Mouse (Mus musculus): ENCODE measurements around the gene Nme8. TPM values are rescaled to one million over a fixed set of nuclear protein-coding genes. Genes with fewer than 3 reads are reported as not detected.

Nme8 gene
- polyA plus RNA-seq, 1 experiment from 2014 or later, result not detected

- Histone ChIP-seq H3K36me3 (ENCODE audit: control insufficient read depth, insufficient read depth, low read length) (no peaks in the 10 kb centered on the region), H3K4me2 (ENCODE audit: low read length) (peak overlapping the region; percentile 23), H3K9me3 (replicated peaks; ENCODE audit: control insufficient read depth, low read length) (no peaks in the 10 kb centered on the region), H3K27ac (ENCODE audit: low read depth, low read length) (no peak overlapping the region), H3K27me3 (replicated peaks; ENCODE audit: control insufficient read depth, insufficient read depth, low read length) (no peaks in the 10 kb centered on the region), H3K4me1 (ENCODE audit: control insufficient read depth, insufficient read depth, low read length) (peaks cover 3% of the 10 kb centered on the region; the same call in 1 of the 2 replicates), H3K9ac (ENCODE audit: low read length) (no peak overlapping the region), H3K4me3 (ENCODE audit: low read depth, low read length) (no peak overlapping the region)
- DNase-seq (ENCODE audit: low spot score), result no peak
- WGBS, result 86% methylated on average over 4 of the region's 4 CpGs
- peak; percentile 33; the same call in 1 of the 2 replicates for ATAC-seq
Observed at GRCm38 (mm10) chr13:19700733-19701442, 3.3 kb upstream of the Nme8 start.

DNA sequence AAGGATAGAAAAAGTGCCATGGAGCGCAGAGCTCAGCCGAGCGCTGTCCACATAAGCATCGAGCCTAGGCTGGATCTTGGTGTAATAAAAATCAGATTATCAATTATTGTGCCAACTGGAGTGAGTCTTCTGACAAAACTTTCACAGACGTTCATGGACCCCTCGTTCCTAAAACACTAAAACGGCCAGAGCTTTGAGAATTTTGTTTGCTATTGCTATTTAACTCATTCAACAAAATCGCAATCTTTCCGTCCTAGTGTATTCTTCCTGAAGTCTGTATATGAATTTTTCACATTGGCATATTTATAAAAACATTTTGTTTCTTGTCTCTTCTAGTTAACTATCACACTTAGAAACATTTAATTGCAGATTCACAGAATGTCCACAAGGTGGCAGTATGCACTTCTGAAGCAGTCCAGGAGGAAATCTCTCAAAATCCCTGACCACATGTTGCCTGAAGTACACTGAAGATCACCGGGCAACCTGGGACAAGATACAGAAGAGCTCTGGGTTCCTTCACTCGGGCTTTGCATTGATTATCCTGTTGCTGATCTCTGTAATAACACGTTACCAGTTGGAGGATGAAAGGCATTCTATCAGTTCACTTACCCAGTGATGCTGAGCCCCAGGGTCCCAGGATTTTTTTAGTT is 1.1 kb upstream of the Nme8 start:
- no peaks in the 10 kb centered on the region for H3K27me3 ChIP-seq (replicated peaks; ENCODE audit: control insufficient read depth, insufficient read depth, low read length)
- no peaks in the 10 kb centered on the region for H3K9me3 ChIP-seq (replicated peaks; ENCODE audit: control insufficient read depth, low read length)
- WGBS, result 24% methylated on average over 12 of the region's 12 CpGs
- no peak overlapping the region for H3K4me2 ChIP-seq (ENCODE audit: low read length)
- DNase-seq (ENCODE audit: low spot score) (peak; percentile 88), ATAC-seq (peak; percentile 33; the same call in 1 of the 2 replicates)
- H3K4me1 ChIP-seq (ENCODE audit: control insufficient read depth, insufficient read depth, low read length), result peaks cover 3% of the 10 kb centered on the region; the same call in 1 of the 2 replicates
- no peak overlapping the region for H3K4me3 ChIP-seq (ENCODE audit: low read depth, low read length)
- no peaks in the 10 kb centered on the region for H3K36me3 ChIP-seq (ENCODE audit: control insufficient read depth, insufficient read depth, low read length)
- H3K9ac ChIP-seq (ENCODE audit: low read length), result no peak overlapping the region
- H3K27ac ChIP-seq (ENCODE audit: low read depth, low read length), result no peak overlapping the region

GRCm38 (mm10) chr13:19690417-19690816 is 7.2 kb downstream of the Nme8 start:
- Histone ChIP-seq H3K27ac (ENCODE audit: low read depth, low read length) (no peak overlapping the region), H3K27me3 (replicated peaks; ENCODE audit: control insufficient read depth, insufficient read depth, low read length) (no peaks in the 10 kb centered on the region), H3K4me2 (ENCODE audit: low read length) (no peak overlapping the region), H3K4me1 (ENCODE audit: control insufficient read depth, insufficient read depth, low read length) (no peaks in the 10 kb centered on the region), H3K9ac (ENCODE audit: low read length) (no peak overlapping the region), H3K36me3 (ENCODE audit: control insufficient read depth, insufficient read depth, low read length) (no peaks in the 10 kb centered on the region), H3K4me3 (ENCODE audit: low read depth, low read length) (no peak overlapping the region), H3K9me3 (replicated peaks; ENCODE audit: control insufficient read depth, low read length) (no peaks in the 10 kb centered on the region)
- ATAC-seq (no peak), DNase-seq (ENCODE audit: low spot score) (no peak)
- WGBS, result 76% methylated on average over 6 of the region's 6 CpGs

DNA sequence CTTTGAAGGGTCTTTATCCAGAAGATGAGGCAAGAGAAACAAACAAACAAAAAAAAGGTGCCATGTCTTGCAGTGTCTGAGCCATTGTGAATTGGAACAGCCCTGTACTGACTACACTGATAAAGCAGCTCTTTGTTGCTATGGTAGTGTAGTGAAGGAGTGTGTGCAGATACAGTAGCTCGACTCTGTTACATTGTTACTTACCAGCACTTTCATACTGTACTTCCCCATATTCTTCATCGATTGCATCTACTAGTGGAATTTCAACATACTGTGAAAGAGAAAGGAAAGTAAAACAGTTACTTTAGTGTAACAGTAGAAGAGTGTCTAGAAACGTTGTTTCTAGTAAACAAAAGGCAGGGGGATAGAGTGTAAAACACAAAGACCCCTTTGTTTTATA is 7.6 kb downstream of the Nme8 start:
- 50% methylated on average over 3 of the region's 3 CpGs for WGBS
- Histone ChIP-seq H3K27me3 (replicated peaks; ENCODE audit: control insufficient read depth, insufficient read depth, low read length) (no peaks in the 10 kb centered on the region), H3K4me1 (ENCODE audit: control insufficient read depth, insufficient read depth, low read length) (no peaks in the 10 kb centered on the region), H3K9me3 (replicated peaks; ENCODE audit: control insufficient read depth, low read length) (no peaks in the 10 kb centered on the region), H3K9ac (ENCODE audit: low read length) (no peak overlapping the region), H3K4me2 (ENCODE audit: low read length) (no peak overlapping the region), H3K27ac (ENCODE audit: low read depth, low read length) (no peak overlapping the region), H3K36me3 (ENCODE audit: control insufficient read depth, insufficient read depth, low read length) (no peaks in the 10 kb centered on the region), H3K4me3 (ENCODE audit: low read depth, low read length) (no peak overlapping the region)
- ATAC-seq (no peak), DNase-seq (ENCODE audit: low spot score) (no peak)

GRCm38 (mm10) chr13:19684007-19684406 is 13.6 kb downstream of the Nme8 start:
- 57% methylated on average over 2 of the region's 2 CpGs for WGBS
- H3K4me1 ChIP-seq (ENCODE audit: control insufficient read depth, insufficient read depth, low read length), result no peaks in the 10 kb centered on the region
- no peak overlapping the region for H3K4me2 ChIP-seq (ENCODE audit: low read length)

DNA sequence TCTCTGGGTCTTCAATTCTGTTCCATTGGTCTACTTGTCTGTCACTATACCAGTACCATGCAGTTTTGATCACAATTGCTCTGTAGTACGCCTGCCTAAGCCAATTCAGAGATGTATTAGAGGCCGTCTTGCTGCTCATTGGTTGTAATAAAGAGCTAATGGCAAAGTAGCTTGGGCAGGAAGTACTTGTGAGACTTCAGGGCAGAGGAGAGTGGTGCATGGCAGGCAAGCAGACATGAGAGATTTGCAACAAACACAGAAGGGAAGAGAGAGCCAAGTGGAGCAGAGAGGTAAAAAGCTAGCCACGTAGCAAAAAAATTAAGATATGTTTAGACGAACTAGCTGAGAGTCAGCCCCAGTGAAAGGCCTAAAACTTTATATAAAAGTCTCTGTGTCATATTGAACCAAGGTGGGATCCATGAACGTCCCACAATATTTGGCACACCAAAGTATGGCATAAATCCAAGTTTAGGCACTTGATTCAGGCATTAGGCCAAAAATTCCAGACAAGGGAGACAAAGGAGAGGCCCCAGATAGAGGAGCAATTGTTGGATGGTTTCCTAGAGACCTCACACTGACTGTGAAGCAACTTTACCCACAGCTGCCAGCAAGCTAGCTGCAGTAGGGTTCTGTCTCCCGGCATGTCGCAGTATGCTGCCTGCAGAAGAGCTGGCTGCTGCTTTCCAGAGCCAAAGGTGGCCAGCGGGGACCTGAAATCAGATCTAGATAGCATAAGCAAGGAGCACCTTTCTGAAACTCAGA is 14.5 kb downstream of the Nme8 start:
- Histone ChIP-seq H3K27me3 (replicated peaks; ENCODE audit: control insufficient read depth, insufficient read depth, low read length) (no peaks in the 10 kb centered on the region), H3K4me2 (ENCODE audit: low read length) (no peak overlapping the region), H3K36me3 (ENCODE audit: control insufficient read depth, insufficient read depth, low read length) (no peaks in the 10 kb centered on the region), H3K4me3 (ENCODE audit: low read depth, low read length) (no peak overlapping the region), H3K9ac (ENCODE audit: low read length) (no peak overlapping the region), H3K9me3 (replicated peaks; ENCODE audit: control insufficient read depth, low read length) (no peaks in the 10 kb centered on the region), H3K27ac (ENCODE audit: low read depth, low read length) (peak overlapping the region; percentile 10; the same call in 1 of the 2 replicates), H3K4me1 (ENCODE audit: control insufficient read depth, insufficient read depth, low read length) (no peaks in the 10 kb centered on the region)
- WGBS, result 27% methylated on average over 8 of the region's 8 CpGs
- DNase-seq (ENCODE audit: low spot score) (peak; percentile 92), ATAC-seq (peak; percentile 98)

More at GRCm38 (mm10) chr13:19684007-19684406, 13.6 kb downstream of the Nme8 start:
- Histone ChIP-seq H3K9ac (ENCODE audit: low read length) (no peak overlapping the region), H3K27ac (ENCODE audit: low read depth, low read length) (no peak overlapping the region), H3K36me3 (ENCODE audit: control insufficient read depth, insufficient read depth, low read length) (no peaks in the 10 kb centered on the region), H3K9me3 (replicated peaks; ENCODE audit: control insufficient read depth, low read length) (no peaks in the 10 kb centered on the region), H3K27me3 (replicated peaks; ENCODE audit: control insufficient read depth, insufficient read depth, low read length) (no peaks in the 10 kb centered on the region), H3K4me3 (ENCODE audit: low read depth, low read length) (no peak overlapping the region)
- ATAC-seq (peak; percentile 43), DNase-seq (ENCODE audit: low spot score) (peak; percentile 79)

GRCm38 (mm10) chr13:19674601-19675000 is 23.0 kb downstream of the Nme8 start:
- Histone ChIP-seq H3K9me3 (replicated peaks; ENCODE audit: control insufficient read depth, low read length) (no peaks in the 10 kb centered on the region), H3K36me3 (ENCODE audit: control insufficient read depth, insufficient read depth, low read length) (no peaks in the 10 kb centered on the region), H3K27me3 (replicated peaks; ENCODE audit: control insufficient read depth, insufficient read depth, low read length) (no peaks in the 10 kb centered on the region), H3K4me2 (ENCODE audit: low read length) (no peak overlapping the region), H3K27ac (ENCODE audit: low read depth, low read length) (peak overlapping the region; percentile 24; the same call in 1 of the 2 replicates), H3K9ac (ENCODE audit: low read length) (no peak overlapping the region), H3K4me1 (ENCODE audit: control insufficient read depth, insufficient read depth, low read length) (peaks cover 5% of the 10 kb centered on the region), H3K4me3 (ENCODE audit: low read depth, low read length) (no peak overlapping the region)
- DNase-seq (ENCODE audit: low spot score) (peak; percentile 83), ATAC-seq (peak; percentile 83)

GRCm38 (mm10) chr13:19674025-19674424 is 23.6 kb downstream of the Nme8 start:
- Histone ChIP-seq H3K36me3 (ENCODE audit: control insufficient read depth, insufficient read depth, low read length) (no peaks in the 10 kb centered on the region), H3K27ac (ENCODE audit: low read depth, low read length) (peak overlapping the region; percentile 6; the same call in 1 of the 2 replicates), H3K4me2 (ENCODE audit: low read length) (no peak overlapping the region), H3K4me3 (ENCODE audit: low read depth, low read length) (no peak overlapping the region), H3K27me3 (replicated peaks; ENCODE audit: control insufficient read depth, insufficient read depth, low read length) (no peaks in the 10 kb centered on the region), H3K4me1 (ENCODE audit: control insufficient read depth, insufficient read depth, low read length) (peaks cover 5% of the 10 kb centered on the region), H3K9ac (ENCODE audit: low read length) (no peak overlapping the region), H3K9me3 (replicated peaks; ENCODE audit: control insufficient read depth, low read length) (no peaks in the 10 kb centered on the region)
- DNase-seq (ENCODE audit: low spot score) (no peak), ATAC-seq (peak; percentile 59; the same call in 1 of the 2 replicates)
- WGBS, result 55% methylated on average over 3 of the region's 3 CpGs

All from forebrain, embryonic 14.5 days (tissue).